Mouse (Mus musculus) midbrain, embryonic 15.5 days (tissue): ENCODE results near the gene Sytl3. TPM values are rescaled to one million over a fixed set of nuclear protein-coding genes. Genes with fewer than 3 reads are reported as not detected.
"Not testable (repeated sequence)": the region's sequence is repeated elsewhere in the genome, so short reads cannot be mapped to it uniquely, and the experiment has no call there.

Source experiments
- ATAC-seq: fragments of 200-750 bp; cut with Nextera tagmentation; replicated peaks from 2 replicates; pipeline ENCODE4 v1.8.0; 2017; ENCODE audit warnings: moderate TSS enrichment
- H3K27ac ChIP-seq: fragments of 300-500 bp; sonication (generic); 2 replicates; pipeline ENCODE4 v1.5.1; 2015; ENCODE audit warnings: mild to moderate bottlenecking, inconsistent platforms
- H3K27me3 ChIP-seq: fragments of 300-500 bp; sonication (generic); replicated peaks from 2 replicates; pipeline ENCODE4 v1.6.1; 2015; ENCODE audit warnings: inconsistent platforms
- H3K36me3 ChIP-seq: fragments of 300-500 bp; sonication (generic); replicated peaks from 2 replicates; pipeline ENCODE4 v1.6.1; 2015; ENCODE audit warnings: inconsistent platforms
- H3K4me1 ChIP-seq: fragments of 300-500 bp; sonication (generic); 2 replicates; pipeline ENCODE4 v1.6.1; 2015; ENCODE audit warnings: inconsistent platforms
- H3K4me2 ChIP-seq: fragments of 300-500 bp; sonication (generic); 2 replicates; pipeline ENCODE4 v1.6.1; 2015; ENCODE audit warnings: inconsistent platforms, mild to moderate bottlenecking, moderate library complexity
- H3K4me3 ChIP-seq: fragments of 300-500 bp; sonication (generic); 2 replicates; pipeline ENCODE4 v1.5.1; 2015; ENCODE audit warnings: mild to moderate bottlenecking, inconsistent platforms
- H3K9ac ChIP-seq: fragments of 300-500 bp; sonication (generic); 2 replicates; pipeline ENCODE4 v1.6.1; 2015; ENCODE audit warnings: mild to moderate bottlenecking, inconsistent platforms
- H3K9me3 ChIP-seq: fragments of 300-500 bp; sonication (generic); 2 replicates; pipeline ENCODE4 v1.6.1; 2016; ENCODE audit warnings: inconsistent platforms
- WGBS: fragments of 180-500 bp; shearing (Covaris S2); methylation state at CpG from one replicate; pipeline ENCODE4 v1.1.7; 2015; ENCODE audit warnings: mixed read lengths; 5-methylcytosine and 5-hydroxymethylcytosine counted together
- polyA plus RNA-seq: library from polyadenylated mRNA; unstranded; fragments of >200 nt; fragmentation: Nextera tagmentation; extraction: Ambion mirVana; gene quantifications from 2 replicates; pipeline ENCODE4 v1.2.1, GENCODE M21; 2015

Gene Sytl3
- polyA plus RNA-seq, 1 experiment from 2014 or later: 0.90 TPM

- ATAC-seq, H3K27ac ChIP-seq, H3K4me1 ChIP-seq, H3K9ac ChIP-seq, H3K36me3 ChIP-seq, H3K4me3 ChIP-seq, H3K4me2 ChIP-seq, H3K27me3 ChIP-seq, H3K9me3 ChIP-seq: not testable (repeated sequence)
- 98% methylated on average over 2 of the region's 4 CpGs for WGBS
These were observed 23.1 kb upstream of the Sytl3 start for GRCm38 (mm10) chr17:6635781-6636180.

- no peak overlapping the region for H3K4me2 ChIP-seq
- no peak overlapping the region for H3K27ac ChIP-seq
- 80% methylated on average over 5 of the region's 5 CpGs for WGBS
- no peak overlapping the region for H3K9ac ChIP-seq
- H3K9me3 ChIP-seq: no peaks in the 10 kb centered on the region
- H3K4me1 ChIP-seq: no peaks in the 10 kb centered on the region
- ATAC-seq: no peak
- H3K4me3 ChIP-seq: no peak overlapping the region
- H3K27me3 ChIP-seq: no peaks in the 10 kb centered on the region
- H3K36me3 ChIP-seq: no peaks in the 10 kb centered on the region
These were observed 22.0 kb upstream of the Sytl3 start for GRCm38 (mm10) chr17:6636861-6637260.

- not testable (repeated sequence) for ATAC-seq, H3K4me3 ChIP-seq
- 95% methylated on average over 4 of the region's 4 CpGs for WGBS
These were observed 21.5 kb upstream of the Sytl3 start for GRCm38 (mm10) chr17:6637434-6637833.

GRCm38 (mm10) chr17:6638444-6638843 is 20.4 kb upstream of the Sytl3 start:
- H3K9me3 ChIP-seq, H3K27ac ChIP-seq, H3K36me3 ChIP-seq, H3K27me3 ChIP-seq, H3K4me3 ChIP-seq, ATAC-seq, H3K9ac ChIP-seq, H3K4me2 ChIP-seq, H3K4me1 ChIP-seq: not testable (repeated sequence)
- 76% methylated on average over 8 of the region's 8 CpGs for WGBS

More at GRCm38 (mm10) chr17:6637434-6637833, 21.5 kb upstream of the Sytl3 start:
- H3K9me3 ChIP-seq, H3K36me3 ChIP-seq, H3K9ac ChIP-seq, H3K27ac ChIP-seq, H3K27me3 ChIP-seq, H3K4me2 ChIP-seq, H3K4me1 ChIP-seq: not testable (repeated sequence)

GRCm38 (mm10) chr17:6639486-6639885 is 19.4 kb upstream of the Sytl3 start:
- not testable (repeated sequence) for H3K4me3 ChIP-seq, H3K36me3 ChIP-seq, ATAC-seq, H3K27ac ChIP-seq, H3K4me1 ChIP-seq, H3K9ac ChIP-seq, H3K27me3 ChIP-seq, H3K9me3 ChIP-seq, H3K4me2 ChIP-seq
- 95% methylated on average over 16 of the region's 21 CpGs for WGBS

GRCm38 (mm10) chr17:6640044-6640637 is 18.8 kb upstream of the Sytl3 start:
- H3K4me3 ChIP-seq, H3K27ac ChIP-seq, H3K9me3 ChIP-seq, H3K9ac ChIP-seq, ATAC-seq, H3K27me3 ChIP-seq, H3K36me3 ChIP-seq, H3K4me1 ChIP-seq, H3K4me2 ChIP-seq: not testable (repeated sequence)
- 88% methylated on average over 10 of the region's 10 CpGs for WGBS

GRCm38 (mm10) chr17:6640771-6641429 is 18.0 kb upstream of the Sytl3 start:
- not testable (repeated sequence) for H3K4me1 ChIP-seq, H3K9me3 ChIP-seq, H3K4me3 ChIP-seq, H3K27me3 ChIP-seq, H3K4me2 ChIP-seq, H3K9ac ChIP-seq, H3K27ac ChIP-seq, ATAC-seq, H3K36me3 ChIP-seq
- WGBS: 89% methylated on average over 14 of the region's 14 CpGs

GRCm38 (mm10) chr17:6644210-6644609 is 14.7 kb upstream of the Sytl3 start:
- H3K36me3 ChIP-seq, H3K27me3 ChIP-seq, ATAC-seq, H3K9me3 ChIP-seq, H3K9ac ChIP-seq, H3K27ac ChIP-seq, H3K4me2 ChIP-seq, H3K4me3 ChIP-seq, H3K4me1 ChIP-seq: not testable (repeated sequence)
- 88% methylated on average over 7 of the region's 9 CpGs for WGBS

GRCm38 (mm10) chr17:6644673-6645072 is 14.2 kb upstream of the Sytl3 start:
- not testable (repeated sequence) for H3K4me3 ChIP-seq, H3K9me3 ChIP-seq, H3K27ac ChIP-seq, H3K36me3 ChIP-seq, H3K4me1 ChIP-seq, H3K4me2 ChIP-seq, H3K27me3 ChIP-seq, ATAC-seq, H3K9ac ChIP-seq
- WGBS: 96% methylated on average over 4 of the region's 4 CpGs

- not testable (repeated sequence) for H3K27me3 ChIP-seq, H3K9me3 ChIP-seq, H3K36me3 ChIP-seq, H3K9ac ChIP-seq, ATAC-seq, H3K27ac ChIP-seq, H3K4me1 ChIP-seq, H3K4me2 ChIP-seq, H3K4me3 ChIP-seq
- 92% methylated on average over 4 of the region's 4 CpGs for WGBS
These were observed 13.2 kb upstream of the Sytl3 start for GRCm38 (mm10) chr17:6645668-6646067.

- not testable (repeated sequence) for H3K9me3 ChIP-seq, H3K4me2 ChIP-seq, H3K36me3 ChIP-seq, H3K4me1 ChIP-seq, ATAC-seq, H3K4me3 ChIP-seq, H3K27me3 ChIP-seq, H3K9ac ChIP-seq, H3K27ac ChIP-seq
- WGBS: 95% methylated on average over 8 of the region's 8 CpGs
These were observed 12.1 kb upstream of the Sytl3 start for GRCm38 (mm10) chr17:6646841-6647240.

GRCm38 (mm10) chr17:6647452-6647851 is 11.4 kb upstream of the Sytl3 start:
- not testable (repeated sequence) for H3K36me3 ChIP-seq, H3K27me3 ChIP-seq, H3K9ac ChIP-seq, H3K4me3 ChIP-seq, H3K4me2 ChIP-seq, ATAC-seq, H3K4me1 ChIP-seq, H3K9me3 ChIP-seq, H3K27ac ChIP-seq
- WGBS: 91% methylated on average over 3 of the region's 3 CpGs

- WGBS: 84% methylated on average over 6 of the region's 7 CpGs
These were observed 7.9 kb upstream of the Sytl3 start for GRCm38 (mm10) chr17:6650904-6651565.

More at GRCm38 (mm10) chr17:6650904-6651565, 7.9 kb upstream of the Sytl3 start:
- H3K9me3 ChIP-seq, H3K9ac ChIP-seq, H3K27ac ChIP-seq, H3K4me2 ChIP-seq, H3K4me1 ChIP-seq, H3K27me3 ChIP-seq, H3K4me3 ChIP-seq, H3K36me3 ChIP-seq, ATAC-seq: not testable (repeated sequence)
